Mouse (Mus musculus) embryonic fibroblast, embryonic 13.5 days (primary cell): ENCODE data around the gene Rab31. TPM values are rescaled to one million over a fixed set of nuclear protein-coding genes. Genes with fewer than 3 reads are reported as not detected.

Experiments
- H3K27ac ChIP-seq: 2 replicates; pipeline ENCODE4 v1.5.1; 2012; ENCODE audit warnings: low read length, control low read depth, inconsistent platforms; ENCODE audit not compliant: insufficient read depth
- H3K4me1 ChIP-seq: 2 replicates; pipeline ENCODE4 v1.6.1; 2011; ENCODE audit warnings: low read length; ENCODE audit not compliant: control insufficient read depth, insufficient read depth
- H3K4me3 ChIP-seq: 2 replicates; pipeline ENCODE4 v1.5.1; 2011; ENCODE audit warnings: mild to moderate bottlenecking, control low read depth, low read length; ENCODE audit not compliant: insufficient read depth
- CTCF ChIP-seq: IDR thresholded peaks from 2 replicates; pipeline ENCODE4 v1.5.1; 2011; ENCODE audit warnings: mild to moderate bottlenecking, control low read depth, low read length, moderate library complexity, borderline replicate concordance; ENCODE audit not compliant: insufficient read depth
- POLR2A ChIP-seq: IDR thresholded peaks from 2 replicates; pipeline ENCODE4 v1.6.1; 2011; ENCODE audit warnings: low read depth, mild to moderate bottlenecking, control low read depth, low read length, moderate library complexity
- polyA plus RNA-seq: library from polyadenylated mRNA; stranded (reverse); fragments of >200 nt; gene quantifications from 2 replicates; pipeline ENCODE4 v1.2.4, GENCODE M21; 2011; ENCODE audit warnings: low read depth; ENCODE audit not compliant: missing spikeins, insufficient read length

Rab31 gene
- polyA plus RNA-seq, 1 experiment = 57.7 TPM

DNA sequence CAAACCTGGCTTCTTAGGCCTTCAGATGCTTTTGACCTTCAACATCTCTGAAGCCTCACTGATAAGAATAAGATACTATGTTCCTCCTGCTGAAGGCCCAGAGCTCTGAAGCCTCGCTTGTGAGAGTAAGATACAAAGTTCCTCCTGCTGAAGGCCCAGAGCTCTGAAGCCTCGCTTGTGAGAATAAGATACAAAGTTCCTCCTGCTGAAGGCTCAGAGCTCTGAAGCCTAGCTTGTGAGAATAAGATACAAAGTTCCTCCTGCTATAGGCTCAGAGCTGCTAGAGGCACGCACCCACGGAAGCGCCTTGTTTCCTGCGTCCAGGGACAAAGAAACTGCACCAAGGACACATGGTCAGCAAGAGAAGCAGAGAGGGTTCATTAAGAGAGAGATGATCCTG, 115.8 kb downstream of the Rab31 start:
- no peak for TF ChIP-seq CTCF
- no peak for TF ChIP-seq POLR2A
- no peak overlapping the region for H3K4me3 ChIP-seq
- no peak overlapping the region for H3K27ac ChIP-seq
- peaks cover 6% of the 10 kb centered on the region for H3K4me1 ChIP-seq

DNA sequence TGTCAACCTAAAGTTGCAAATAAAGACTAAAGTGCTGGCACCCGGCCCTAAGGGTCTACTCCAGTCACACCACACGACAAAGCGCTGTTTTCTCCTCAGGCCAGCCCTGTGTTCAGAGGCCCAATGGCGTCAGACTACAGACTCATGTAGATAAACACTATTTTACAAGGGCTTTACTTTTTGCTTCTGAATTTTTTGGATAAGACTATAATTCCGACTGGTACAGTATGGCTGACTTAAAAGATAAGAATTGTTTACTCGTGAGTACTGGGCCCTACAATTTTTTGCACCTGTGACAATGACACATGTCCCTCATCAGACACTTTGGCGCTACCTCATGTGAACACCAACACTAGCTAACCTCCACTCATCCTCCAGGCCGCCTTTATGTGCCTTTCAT, 116.5 kb downstream of the Rab31 start:
- peaks cover 6% of the 10 kb centered on the region for H3K4me1 ChIP-seq
- TF ChIP-seq CTCF (no peak), POLR2A (no peak)
- H3K27ac ChIP-seq = no peak overlapping the region
- no peak overlapping the region for H3K4me3 ChIP-seq

GRCm38 (mm10) chr17:65655608-65656007, 116.9 kb downstream of the Rab31 start:
- no peak overlapping the region for H3K4me3 ChIP-seq
- TF ChIP-seq POLR2A (no peak), CTCF (no peak)
- no peak overlapping the region for H3K27ac ChIP-seq
- H3K4me1 ChIP-seq = peaks cover 6% of the 10 kb centered on the region

- no peak overlapping the region for H3K4me3 ChIP-seq
- peaks cover 3% of the 10 kb centered on the region; the same call in 1 of the 2 replicates for H3K4me1 ChIP-seq
- no peak overlapping the region for H3K27ac ChIP-seq
- TF ChIP-seq CTCF (no peak), POLR2A (no peak)
Measured at GRCm38 (mm10) chr17:65650598-65650997, 122.0 kb downstream of the Rab31 start.

DNA sequence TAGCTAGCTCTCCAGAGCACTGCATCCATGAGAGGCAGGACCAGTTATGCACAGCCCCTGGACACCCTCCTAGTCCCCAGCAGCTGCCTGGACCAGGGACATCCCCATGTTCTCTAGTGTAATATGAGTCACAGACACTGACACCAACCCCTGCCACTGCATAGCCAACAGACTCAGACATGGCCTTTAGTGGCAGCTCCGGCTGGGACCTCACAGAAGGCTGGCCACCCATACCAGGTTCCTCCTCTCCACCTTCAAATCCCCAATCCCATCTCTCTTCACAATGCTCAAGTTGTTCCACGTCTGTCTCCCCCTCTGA, 123.4 kb downstream of the Rab31 start:
- TF ChIP-seq CTCF (no peak), POLR2A (no peak)
- no peak overlapping the region for H3K27ac ChIP-seq
- no peak overlapping the region for H3K4me3 ChIP-seq
- H3K4me1 ChIP-seq = peaks cover 3% of the 10 kb centered on the region; the same call in 1 of the 2 replicates

DNA sequence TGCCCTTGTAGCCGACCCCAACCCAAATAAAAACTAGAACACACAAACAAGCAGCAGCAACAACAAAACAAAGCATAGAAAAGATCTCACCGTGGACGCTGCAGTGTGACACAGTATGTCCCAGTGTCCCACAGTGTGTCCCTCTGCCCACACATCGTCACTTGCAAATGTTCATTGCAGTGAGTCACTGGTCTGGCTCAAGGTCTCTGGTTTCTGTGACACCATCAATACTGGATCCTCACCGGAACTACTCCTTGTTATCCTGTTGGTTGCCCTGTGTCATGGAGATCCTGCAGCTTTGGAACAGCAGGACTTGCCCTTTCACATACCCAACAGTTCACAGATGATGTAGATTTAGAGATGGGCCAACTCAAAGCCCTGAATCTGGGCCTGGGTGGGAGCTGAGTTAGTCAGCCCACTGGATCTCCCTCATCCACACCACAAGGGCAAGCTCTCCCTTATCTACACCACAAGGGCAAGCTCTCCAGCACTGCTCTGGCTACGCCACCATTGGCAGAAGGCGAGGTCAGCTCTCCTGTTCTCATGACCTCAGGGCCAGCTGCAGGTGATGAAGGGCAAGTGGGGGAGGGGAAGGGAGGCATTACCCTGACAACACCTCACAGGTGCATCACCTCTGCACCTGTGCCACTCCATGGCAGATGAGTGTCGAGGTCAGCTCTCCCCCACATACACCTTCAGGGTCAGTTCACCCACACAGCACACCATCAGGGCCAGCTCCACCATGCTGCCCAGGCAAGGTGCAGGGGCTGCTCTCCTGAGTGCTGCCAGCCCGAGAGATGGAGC, 124.0 kb downstream of the Rab31 start:
- Histone ChIP-seq H3K4me3 (no peak overlapping the region), H3K27ac (no peak overlapping the region), H3K4me1 (peaks cover 3% of the 10 kb centered on the region; the same call in 1 of the 2 replicates)
- no peak for TF ChIP-seq CTCF
- no peak for TF ChIP-seq POLR2A

GRCm38 (mm10) chr17:65647961-65648360, 124.6 kb downstream of the Rab31 start:
- TF ChIP-seq CTCF (no peak), POLR2A (no peak)
- peaks cover 3% of the 10 kb centered on the region; the same call in 1 of the 2 replicates for H3K4me1 ChIP-seq

GRCm38 (mm10) chr17:65647226-65647625, 125.3 kb downstream of the Rab31 start:
- Histone ChIP-seq H3K4me3 (no peak overlapping the region), H3K27ac (no peak overlapping the region), H3K4me1 (peaks cover 3% of the 10 kb centered on the region; the same call in 1 of the 2 replicates)
- TF ChIP-seq CTCF = no peak
- TF ChIP-seq POLR2A = no peak

More at GRCm38 (mm10) chr17:65647961-65648360, 124.6 kb downstream of the Rab31 start:
- Histone ChIP-seq H3K27ac (no peak overlapping the region), H3K4me3 (no peak overlapping the region)

DNA sequence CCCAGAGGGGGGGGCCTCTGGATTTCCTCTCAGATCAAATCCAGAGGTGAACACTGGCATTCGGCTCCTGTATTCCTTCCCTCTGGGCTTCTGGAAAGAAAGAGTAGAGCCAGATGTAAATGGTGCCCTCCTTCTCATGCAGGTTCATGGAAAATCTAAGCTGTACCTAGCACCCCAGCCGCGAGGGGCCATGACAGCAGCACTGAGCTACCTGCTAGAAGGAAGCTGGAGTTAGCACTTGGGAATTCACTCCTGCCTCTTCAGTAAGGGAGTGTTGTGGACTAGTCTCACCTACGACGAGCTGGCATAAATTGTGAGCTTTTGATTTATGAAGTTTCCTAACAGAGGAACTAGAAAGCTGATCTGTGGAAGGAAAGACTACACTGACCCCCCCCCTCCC, 129.0 kb downstream of the Rab31 start:
- Histone ChIP-seq H3K27ac (peak overlapping the region; percentile 75), H3K4me1 (peaks cover 3% of the 10 kb centered on the region; the same call in 1 of the 2 replicates), H3K4me3 (no peak overlapping the region)
- TF ChIP-seq POLR2A = no peak
- no peak for TF ChIP-seq CTCF

DNA sequence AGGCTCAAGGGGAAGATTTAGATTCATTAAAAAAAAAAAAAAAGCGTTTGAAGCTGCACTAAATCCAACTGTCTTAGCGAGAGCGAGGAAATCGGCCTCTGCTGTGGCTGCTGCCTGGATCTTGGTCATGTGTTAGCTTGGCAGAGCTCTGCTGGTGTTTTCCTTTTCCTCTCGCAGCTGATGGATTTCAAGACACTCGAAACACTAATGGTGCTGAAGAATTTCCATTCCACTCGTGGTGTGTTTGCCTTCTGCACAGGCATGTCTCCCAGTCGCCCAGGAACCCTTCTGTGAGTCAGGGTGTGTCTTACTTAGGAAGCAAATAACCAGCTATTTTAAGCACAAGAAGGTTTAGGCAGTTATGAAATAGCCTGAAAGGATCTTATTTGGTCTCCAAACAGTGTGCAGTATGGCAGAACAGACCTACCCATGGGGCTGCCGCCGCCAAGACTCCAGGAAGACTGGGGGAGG, 129.5 kb downstream of the Rab31 start:
- H3K4me1 ChIP-seq = peaks cover 3% of the 10 kb centered on the region; the same call in 1 of the 2 replicates
- peak overlapping the region; percentile 75 for H3K27ac ChIP-seq
- H3K4me3 ChIP-seq = no peak overlapping the region
- TF ChIP-seq CTCF = no peak
- TF ChIP-seq POLR2A = no peak
